Mouse (Mus musculus) cortical plate, adult 2 months (tissue): Measurements from ENCODE around the gene Hnrnpc. TPM values are rescaled to one million over a fixed set of nuclear protein-coding genes. Genes with fewer than 3 reads are reported as not detected.

Experiments used
- H3K27ac ChIP-seq: fragments of 200-500 bp; 2 replicates; pipeline ENCODE4 v1.5.1; 2012; ENCODE audit warnings: low read length, control low read depth, inconsistent platforms; ENCODE audit not compliant: insufficient read depth
- H3K4me1 ChIP-seq: fragments of 200-500 bp; 2 replicates; pipeline ENCODE4 v1.6.1; 2011; ENCODE audit warnings: low read length; ENCODE audit not compliant: control insufficient read depth, insufficient read depth
- H3K4me3 ChIP-seq: fragments of 200-500 bp; 2 replicates; pipeline ENCODE4 v1.5.1; 2011; ENCODE audit warnings: mild to moderate bottlenecking, low read length, control low read depth; ENCODE audit not compliant: insufficient read depth
- CTCF ChIP-seq: fragments of 200-500 bp; IDR thresholded peaks from 2 replicates; pipeline ENCODE4 v1.5.1; 2011; ENCODE audit warnings: mild to moderate bottlenecking, control low read depth, low read length; ENCODE audit not compliant: insufficient read depth; ENCODE audit errors: extremely low read depth
- POLR2A ChIP-seq: fragments of 200-500 bp; IDR thresholded peaks from 2 replicates; pipeline ENCODE4 v1.6.1; 2011; ENCODE audit warnings: mild to moderate bottlenecking, low read length, control low read depth; ENCODE audit not compliant: insufficient read depth; ENCODE audit errors: extremely low read depth
- polyA plus RNA-seq: library from polyadenylated mRNA; depleted of rRNA; stranded (reverse); fragments of >200 nt; gene quantifications from 2 replicates; pipeline ENCODE4 v1.2.3, GENCODE M21; 2012; rRNA removed

Gene Hnrnpc
- 215 and 219 TPM in 2 replicates for polyA plus RNA-seq

DNA sequence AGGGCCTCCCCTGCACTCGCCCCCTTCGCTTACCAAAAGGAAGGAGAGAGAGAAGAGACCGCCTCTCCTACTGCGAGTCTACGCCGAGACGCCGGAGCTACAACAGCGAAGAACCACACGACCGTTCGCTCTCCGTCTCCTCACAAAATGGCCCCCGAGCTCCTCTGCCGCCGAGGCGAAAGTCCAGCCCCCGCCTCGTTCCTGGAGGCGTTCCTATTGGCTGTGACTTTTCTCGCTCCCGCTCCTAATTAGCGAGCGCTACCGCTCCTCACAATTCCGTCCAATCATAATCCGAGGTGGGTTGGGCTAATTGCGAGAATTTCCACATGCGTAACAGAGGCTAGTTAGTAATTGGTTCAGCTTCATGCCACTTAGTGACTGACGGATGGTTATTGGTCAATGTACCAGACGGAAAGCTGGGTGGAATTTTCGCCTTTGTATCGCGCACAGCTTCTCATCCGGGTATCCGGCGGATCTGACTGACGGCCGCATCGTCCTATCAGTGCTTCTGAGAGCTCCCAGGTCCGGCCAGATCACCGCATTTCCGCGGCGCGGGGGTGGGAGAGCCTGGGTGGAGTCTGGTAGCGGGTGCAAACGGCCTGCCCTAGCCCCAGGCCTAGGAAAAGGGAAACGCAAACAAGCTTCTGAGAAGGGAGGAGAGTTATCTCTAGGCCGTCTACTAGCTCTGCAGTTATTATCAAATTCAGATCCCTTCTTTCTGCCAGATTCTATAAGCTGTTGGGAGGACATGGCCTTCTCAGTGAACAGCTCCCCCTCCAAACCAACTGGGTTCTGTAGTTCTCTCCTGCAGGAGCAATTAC lies at the start of gene Hnrnpc:
Hnrnpc (minus strand) TSS at position 173 of the 821 bp plus-strand sequence.
- peaks cover 6% of the 10 kb centered on the region for H3K4me1 ChIP-seq
- no peak for TF ChIP-seq CTCF
- TF ChIP-seq POLR2A, result peak; percentile 99
- peak within 1 kb of the TSS; percentile 79 for H3K4me3 ChIP-seq

DNA sequence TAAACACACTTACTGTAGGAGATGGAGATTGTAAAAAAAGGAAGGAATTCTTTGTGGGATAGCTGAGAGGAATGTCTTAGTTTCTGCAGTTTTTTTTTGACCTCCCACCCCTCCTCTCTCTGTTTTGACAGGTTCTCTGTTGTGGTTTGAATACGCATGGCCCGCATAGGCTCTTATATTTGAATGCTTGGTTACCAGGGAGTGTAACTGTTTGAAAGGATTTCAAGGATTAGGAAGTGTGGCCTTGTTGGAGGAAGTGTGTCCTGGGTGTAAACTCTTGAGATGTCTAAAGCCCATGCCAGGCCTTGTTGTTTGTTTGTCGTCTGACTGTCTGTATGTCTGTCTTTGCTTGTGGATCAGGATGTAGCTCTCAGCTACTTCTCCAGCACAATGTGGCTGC lies 48.8 kb upstream of the Hnrnpc start:
- H3K27ac ChIP-seq, result no peak overlapping the region
- TF ChIP-seq POLR2A (no peak), CTCF (no peak)
- H3K4me3 ChIP-seq, result no peak overlapping the region

More for the DNA sequence above, at the start of gene Hnrnpc:
- peak within 1 kb of the TSS; percentile 90 for H3K27ac ChIP-seq

DNA sequence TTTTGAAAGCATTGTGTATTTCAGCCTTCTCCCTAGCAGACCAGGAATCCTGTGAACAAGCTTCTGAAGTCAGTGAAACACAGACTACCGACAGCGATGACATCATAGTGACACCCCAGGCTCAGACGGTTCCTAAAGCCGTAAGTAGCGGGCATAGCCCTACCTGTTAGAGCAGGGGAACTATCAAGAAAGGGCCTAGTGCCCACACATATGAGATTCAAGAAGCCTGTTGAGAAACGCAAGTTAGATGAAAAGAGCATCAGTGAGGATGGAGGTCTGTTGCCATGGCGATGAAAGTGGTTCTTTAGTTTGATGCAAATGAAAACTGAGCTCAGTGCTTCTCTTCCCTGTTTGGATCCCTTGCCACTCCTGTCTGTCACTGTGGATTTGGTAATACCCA lies 48.4 kb upstream of the Hnrnpc start:
- Histone ChIP-seq H3K4me3 (peak overlapping the region; percentile 6; the same call in 1 of the 2 replicates), H3K4me1 (peaks cover 3% of the 10 kb centered on the region; the same call in 1 of the 2 replicates), H3K27ac (no peak overlapping the region)
- TF ChIP-seq POLR2A (no peak), CTCF (no peak)

More for the DNA sequence above, 48.8 kb upstream of the Hnrnpc start:
- H3K4me1 ChIP-seq, result peaks cover 3% of the 10 kb centered on the region; the same call in 1 of the 2 replicates

DNA sequence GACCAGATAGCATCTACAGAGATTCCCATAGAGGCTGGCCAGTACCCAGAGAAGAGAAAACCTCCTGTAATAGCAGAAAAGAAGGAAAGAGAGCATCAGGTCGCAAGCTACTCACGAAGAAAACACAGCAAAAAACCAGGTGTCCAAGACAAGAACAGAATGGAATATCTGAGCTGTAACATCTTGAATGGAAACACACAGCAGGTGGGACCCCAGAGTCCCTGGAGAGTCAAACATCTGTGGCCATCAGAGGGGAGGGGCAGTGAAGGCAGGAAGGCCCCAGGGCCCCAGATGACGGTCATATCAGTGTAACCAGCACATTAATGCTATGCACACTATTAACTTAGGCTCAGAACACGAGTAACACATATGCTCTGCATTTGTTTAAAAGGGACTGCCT lies 46.1 kb upstream of the Hnrnpc start:
- TF ChIP-seq CTCF (no peak), POLR2A (no peak)
- H3K4me3 ChIP-seq, result no peak overlapping the region
- H3K4me1 ChIP-seq, result peaks cover 3% of the 10 kb centered on the region; the same call in 1 of the 2 replicates
- no peak overlapping the region for H3K27ac ChIP-seq

DNA sequence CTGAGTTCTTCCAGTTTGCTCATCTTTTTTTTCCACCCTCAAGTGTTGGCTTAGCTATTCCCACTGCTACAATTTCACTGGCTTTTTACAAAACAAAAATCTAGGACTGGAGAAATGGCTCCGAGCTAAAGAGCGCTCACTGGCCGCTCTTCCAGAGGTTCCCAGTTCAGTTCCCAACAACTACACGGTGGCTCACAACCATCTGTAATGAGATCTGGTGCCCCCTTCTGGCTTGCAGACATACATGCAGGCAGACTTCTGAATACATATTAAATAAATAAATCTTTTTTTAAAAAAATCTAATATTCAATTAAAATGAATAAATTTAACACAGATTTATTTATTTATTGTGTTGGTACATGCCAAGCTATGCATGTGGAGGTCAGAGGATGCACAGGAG lies 42.7 kb upstream of the Hnrnpc start:
- no peak for TF ChIP-seq POLR2A
- TF ChIP-seq CTCF, result peak; percentile 23; the same call in 1 of the 2 replicates
- Histone ChIP-seq H3K4me3 (no peak overlapping the region), H3K27ac (no peak overlapping the region), H3K4me1 (no peaks in the 10 kb centered on the region)

DNA sequence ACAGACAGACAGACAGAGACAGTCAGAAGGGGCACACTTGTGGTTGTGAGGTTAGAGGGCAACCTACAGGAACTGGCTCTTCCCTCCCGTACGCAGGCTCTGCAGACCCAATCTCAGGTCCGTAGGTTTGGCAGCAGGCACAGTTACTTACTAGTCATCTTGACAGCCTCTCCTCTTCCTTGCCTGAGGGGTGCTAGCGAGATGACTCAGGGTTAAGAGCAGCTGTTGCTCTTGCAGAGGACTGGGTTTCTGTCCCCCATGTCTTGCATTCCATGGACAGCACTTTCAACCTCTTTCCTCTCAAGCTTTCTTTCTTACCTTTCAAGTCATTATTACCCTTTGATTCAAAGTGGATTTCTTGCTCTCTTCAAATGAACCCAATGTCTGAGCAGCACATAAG lies 40.3 kb upstream of the Hnrnpc start:
- TF ChIP-seq POLR2A (no peak), CTCF (no peak)
- Histone ChIP-seq H3K27ac (no peak overlapping the region), H3K4me3 (no peak overlapping the region), H3K4me1 (no peaks in the 10 kb centered on the region)

DNA sequence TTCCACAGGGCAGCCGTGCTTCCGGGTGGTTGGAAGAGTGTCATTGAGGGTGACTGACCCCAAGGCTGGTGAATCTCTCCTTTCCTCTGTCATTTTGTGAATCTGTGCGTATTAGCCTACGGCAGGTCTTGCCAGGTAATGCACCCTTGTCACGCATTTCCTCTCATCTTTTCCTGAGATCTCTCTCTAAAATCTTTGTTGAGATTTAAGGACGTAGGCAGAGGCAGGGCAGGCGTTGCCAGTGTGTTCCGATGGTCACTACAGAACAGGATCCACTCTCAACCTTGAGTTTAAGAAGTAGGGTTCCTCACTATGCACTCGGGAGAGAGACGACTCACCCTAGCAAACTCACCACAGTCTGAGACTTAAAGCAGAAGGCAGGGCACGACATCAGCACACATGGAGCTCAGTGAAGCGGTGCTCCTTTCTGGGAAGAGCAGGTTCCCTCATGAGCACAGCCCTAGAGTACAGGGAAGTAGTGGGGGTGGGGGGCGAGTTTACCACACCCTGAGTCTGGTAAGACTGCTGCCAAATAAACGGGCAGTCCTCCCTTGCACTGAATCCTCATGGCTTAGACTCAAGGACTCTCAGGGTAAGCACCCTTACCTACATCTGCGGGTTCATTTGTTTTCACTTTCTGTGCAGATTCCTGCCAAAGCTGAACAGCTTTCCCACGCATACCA lies 37.8 kb upstream of the Hnrnpc start:
- H3K27ac ChIP-seq, result no peak overlapping the region

DNA sequence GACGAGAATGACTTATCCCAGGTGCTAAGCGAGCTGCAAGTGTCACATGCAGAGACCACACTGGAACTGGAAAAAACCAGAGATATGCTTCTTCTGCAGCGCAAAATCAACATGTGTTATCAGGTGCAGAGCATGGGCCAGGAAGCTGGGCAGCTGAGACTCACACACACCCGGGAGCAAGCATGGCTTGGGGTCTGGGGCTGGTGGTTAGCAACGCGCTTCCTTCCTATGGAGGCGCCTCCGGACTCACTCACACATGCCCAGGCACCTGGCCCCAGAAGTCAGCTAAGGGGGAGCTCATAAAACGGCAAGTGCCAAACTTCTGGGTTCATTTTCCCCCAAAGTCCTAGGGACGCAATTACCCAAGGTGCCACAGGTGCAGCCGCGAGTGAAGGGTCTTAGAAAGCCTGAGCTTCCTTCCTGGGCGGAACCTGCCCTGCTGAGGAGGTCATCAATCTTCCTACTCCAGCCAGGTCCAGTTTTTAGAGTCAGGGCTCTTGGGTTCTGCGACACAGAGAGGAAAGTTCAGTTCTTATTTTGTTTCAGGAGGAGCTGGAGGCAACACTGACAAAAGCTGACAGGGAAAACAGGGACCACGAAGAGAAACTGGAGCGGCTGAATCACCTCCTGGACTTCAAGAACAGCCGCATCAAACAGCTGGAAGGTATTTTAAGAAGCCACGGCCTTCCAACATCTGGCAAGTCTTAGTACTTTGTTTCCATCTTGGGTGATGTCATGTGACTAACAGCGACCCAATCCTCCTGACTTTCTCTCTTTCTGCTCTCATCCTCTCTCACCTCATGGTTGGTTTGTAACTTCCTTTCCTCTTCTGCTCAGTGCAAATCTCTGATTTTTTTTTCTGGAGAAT lies 37.0 kb upstream of the Hnrnpc start:
- Histone ChIP-seq H3K27ac (no peak overlapping the region), H3K4me3 (no peak overlapping the region), H3K4me1 (no peaks in the 10 kb centered on the region)
- TF ChIP-seq POLR2A, result no peak
- no peak for TF ChIP-seq CTCF

More for the DNA sequence above, 37.8 kb upstream of the Hnrnpc start:
- TF ChIP-seq CTCF (no peak), POLR2A (no peak)
- no peaks in the 10 kb centered on the region for H3K4me1 ChIP-seq
- H3K4me3 ChIP-seq, result no peak overlapping the region

DNA sequence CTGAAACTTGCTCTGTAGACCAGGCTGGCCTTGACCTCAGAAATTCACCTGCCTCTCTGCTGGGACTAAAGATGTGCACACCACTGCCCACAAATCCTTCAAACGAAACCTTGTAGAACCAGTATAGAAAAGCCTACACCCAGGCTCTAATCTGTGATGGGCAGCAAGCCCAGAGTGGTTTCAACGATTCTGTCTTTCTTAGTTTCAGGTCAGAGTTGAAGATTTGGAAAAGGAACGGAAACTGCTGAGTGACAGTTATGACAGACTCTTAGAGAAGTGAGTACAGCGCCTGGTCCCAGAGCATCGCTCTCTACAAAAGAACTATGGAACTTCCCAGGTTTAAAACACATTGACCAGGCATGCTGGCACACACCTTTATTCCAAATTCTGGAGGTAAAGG lies 29.8 kb upstream of the Hnrnpc start:
- Histone ChIP-seq H3K4me1 (no peaks in the 10 kb centered on the region), H3K4me3 (no peak overlapping the region), H3K27ac (no peak overlapping the region)
- TF ChIP-seq CTCF, result no peak
- no peak for TF ChIP-seq POLR2A
